Mouse (Mus musculus): ENCODE results near the gene Prkcd.

- no peak for TF ChIP-seq CTCF (IDR thresholded peaks at IDR 0.05; ENCODE audit: control insufficient read depth, insufficient read depth, insufficient read length)
- no peak for TF ChIP-seq MYOG (IDR thresholded peaks at IDR 0.05; ENCODE audit: control insufficient read depth, extremely low read depth, insufficient read length)
- TF ChIP-seq MYOD1 (IDR thresholded peaks at IDR 0.05; ENCODE audit: control insufficient read depth, insufficient read length, low read depth), result no peak
Measured at GRCm38 (mm10) chr14:30581238-30581637, 44.8 kb downstream of the Prkcd start.
